Mouse (Mus musculus) embryonic stem cell, embryonic (primary cell): ENCODE measurements around the gene Psma5.

ENCODE experiments used
- CTCF ChIA-PET, 4 experiments: fragments of 300-600 bp in 2 of 4; fragments of 350-600 bp in 2 of 4; sonication (Branson Sonifier 250); formaldehyde crosslinking; loops; one replicate each; lab custom pipeline; 2022; ENCODE audit warnings: inconsistent platforms in 2 of 4; lab: Charles Lee
- POLR2A ChIA-PET, 4 experiments: fragments of 300-600 bp in 2 of 4; fragments of 350-600 bp in 2 of 4; sonication (Branson Sonifier 250); formaldehyde crosslinking; loops; one replicate each; lab custom pipeline; 2022; ENCODE audit warnings: antibody characterized with exemption in 4 of 4, inconsistent platforms in 1 of 4; lab: Charles Lee

The Psma5 gene

DNA sequence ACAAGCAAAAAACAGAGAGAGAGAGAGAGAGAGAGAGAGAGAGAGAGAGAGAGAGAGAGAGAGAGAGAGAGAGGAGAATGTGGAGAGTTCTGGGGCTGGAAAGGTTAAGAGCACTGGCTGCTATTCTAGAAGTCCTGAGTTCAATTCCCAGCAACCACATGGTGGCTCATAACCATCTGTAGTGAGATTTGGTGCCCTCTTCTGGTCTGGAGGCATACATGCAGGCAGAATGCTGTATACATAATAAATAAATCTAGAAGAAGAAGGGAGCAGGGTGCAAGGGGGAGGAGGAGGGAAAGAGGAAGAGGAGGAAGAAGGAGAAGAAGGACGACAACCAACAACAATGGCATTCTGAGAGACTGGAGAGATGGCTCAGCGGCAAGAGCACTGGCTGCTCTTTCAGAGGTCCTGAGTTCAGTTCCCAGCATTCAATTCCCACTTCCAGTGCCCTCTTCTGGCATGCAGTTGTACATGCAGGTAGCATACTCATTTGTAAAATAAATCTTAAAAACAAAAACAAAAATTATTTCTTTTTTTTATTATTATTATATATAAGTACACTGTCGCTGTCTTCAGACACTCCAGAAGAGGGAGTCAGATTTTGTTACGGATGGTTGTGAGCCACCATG is 19.1 kb upstream of the Psma5 start:
- ChIA-PET POLR2A (interaction anchor here in 2 of 4 experiments (0.7 to 1.1 kb wide), 5 partner anchors 19 to 37 kb away, joined by 3 to 4 read pairs (median 3); partner anchors contain the start of genes Atxn7l2 (in 1 of the 2) and Psma5 (in 1 of the 2)), CTCF (interaction anchor here in 3 of 4 experiments (0.6 to 1.1 kb wide), 3 partner anchors 10 to 73 kb away, joined by 3 to 6 read pairs (median 3); no protein-coding TSS in a partner anchor)

DNA sequence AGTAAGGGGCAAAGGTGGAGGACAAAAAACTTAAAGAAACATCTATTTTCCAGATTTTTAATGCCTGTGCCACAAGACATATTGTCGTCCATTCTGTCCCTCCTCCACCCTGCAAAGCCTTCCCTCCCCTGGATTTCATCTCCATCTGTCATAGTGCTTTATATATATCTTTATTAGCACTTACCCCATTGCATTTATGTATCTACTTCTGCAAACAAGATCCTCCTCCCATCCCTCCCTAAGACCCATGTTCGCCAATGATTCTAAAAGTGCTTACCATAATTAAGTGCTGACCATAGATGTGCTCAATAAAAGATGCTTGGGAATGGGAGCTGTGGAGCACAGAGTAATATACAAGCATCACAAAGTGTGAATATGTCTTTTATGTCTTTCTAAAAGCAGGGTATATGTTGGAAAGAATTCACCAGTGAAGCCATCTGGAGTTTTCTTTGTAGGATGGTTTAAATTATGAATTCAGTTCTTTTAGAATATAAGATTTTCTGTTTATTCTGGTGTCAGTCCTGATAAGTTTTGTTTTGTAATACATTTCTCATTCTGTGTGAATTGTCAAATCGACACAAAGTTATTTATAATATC is 15.4 kb upstream of the Psma5 start:
- ChIA-PET CTCF (no interaction called here), POLR2A (no interaction called here)

DNA sequence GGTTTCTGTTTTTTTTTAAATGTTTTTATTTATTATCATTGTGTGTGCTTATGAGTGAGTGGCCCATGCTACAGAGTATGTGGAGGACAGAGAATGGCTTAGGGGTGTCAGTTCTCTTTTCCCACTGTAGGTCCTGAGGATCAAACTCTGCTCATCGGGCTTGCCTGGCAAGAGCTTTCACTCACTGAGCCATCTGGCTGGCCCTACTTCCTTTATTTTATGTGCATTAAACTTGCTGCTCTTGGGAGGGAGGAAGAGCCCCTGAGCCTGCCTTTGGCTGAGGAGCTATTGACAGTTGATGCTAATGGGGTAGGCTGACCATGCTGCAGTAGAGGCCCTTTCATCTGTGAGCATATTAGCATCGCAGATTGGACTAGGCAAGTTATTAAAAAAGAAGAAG is 9.9 kb upstream of the Psma5 start:
- CTCF ChIA-PET, result no interaction called here
- POLR2A ChIA-PET, result no interaction called here

DNA sequence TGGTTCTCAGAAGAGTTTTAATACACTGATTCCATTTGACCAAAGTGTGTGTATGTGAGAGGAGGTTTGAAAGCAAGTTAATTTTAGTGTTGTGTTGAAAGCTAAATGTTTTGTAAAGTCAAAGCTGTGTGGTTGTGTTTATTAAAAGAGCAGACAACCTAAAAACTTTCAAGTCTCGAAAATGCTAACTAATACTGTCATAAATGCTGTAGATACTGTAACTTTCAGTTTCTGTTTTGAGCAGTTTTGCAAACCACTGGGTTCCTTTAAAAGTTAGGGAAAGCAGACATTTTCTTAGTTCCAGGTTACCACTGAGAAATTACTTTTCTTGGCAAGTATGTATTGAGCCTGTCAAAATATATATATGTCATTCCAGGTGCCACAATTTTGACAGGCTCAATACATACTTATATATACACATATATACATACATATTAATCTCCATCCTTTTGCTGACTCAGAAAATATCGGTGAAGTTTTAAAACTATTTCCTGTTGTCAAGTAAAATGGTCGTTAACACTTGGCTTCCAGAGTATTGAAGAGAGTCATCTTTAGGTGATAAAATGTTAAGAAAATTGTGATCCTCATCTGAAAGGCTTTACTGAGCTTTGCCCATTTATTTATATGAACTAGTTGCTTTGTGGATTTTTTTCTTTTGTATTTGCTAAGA is 1.2 kb downstream of the Psma5 start:
- CTCF ChIA-PET, result interaction anchor here in 3 of 4 experiments (0.8 to 2.3 kb wide), 4 partner anchors 16 to 94 kb away, joined by 3 to 15 read pairs (median 4); no protein-coding TSS in a partner anchor
- POLR2A ChIA-PET, result interaction anchor here in 3 of 4 experiments (0.7 to 6.9 kb wide), 41 partner anchors 8 to 769 kb away, joined by 3 to 80 read pairs (median 4); partner anchors contain the start of genes Atxn7l2 (in 2 of the 3), Psrc1 (in 2 of the 3), Sars (in 2 of the 3) and Amigo1 (in 1 of the 3)

DNA sequence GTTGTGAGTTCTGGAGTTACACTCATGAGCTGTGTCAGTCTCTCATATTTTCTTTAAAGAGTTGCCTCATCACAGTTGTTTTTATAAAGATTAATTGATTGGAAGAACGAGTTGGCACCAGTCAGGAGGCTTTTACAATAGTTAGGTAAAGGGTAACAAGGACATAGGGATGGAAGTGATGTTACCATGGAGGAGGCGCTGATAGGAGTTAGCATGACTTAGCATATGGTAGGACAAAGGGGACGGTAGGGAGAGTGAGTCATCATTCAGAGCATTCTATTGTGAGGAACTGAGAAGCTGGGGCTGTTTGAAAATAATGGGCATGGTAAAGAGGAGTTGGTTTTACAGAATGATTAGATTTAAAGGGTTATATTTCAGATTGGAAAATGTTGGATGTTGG is 2.6 kb downstream of the Psma5 start:
- CTCF ChIA-PET, result interaction anchor here in 1 of 4 experiments (0.6 kb wide), 1 partner anchor 59 kb away, joined by 4 read pairs; no protein-coding TSS in a partner anchor
- POLR2A ChIA-PET, result interaction anchor here in 3 of 4 experiments (0.6 to 6.9 kb wide), 17 partner anchors 9 to 652 kb away, joined by 3 to 80 read pairs (median 4); partner anchors contain the start of genes Atxn7l2 (in 2 of the 3), Cyb561d1 (in 1 of the 3), Psrc1 (in 1 of the 3) and Sort1 (in 1 of the 3)

DNA sequence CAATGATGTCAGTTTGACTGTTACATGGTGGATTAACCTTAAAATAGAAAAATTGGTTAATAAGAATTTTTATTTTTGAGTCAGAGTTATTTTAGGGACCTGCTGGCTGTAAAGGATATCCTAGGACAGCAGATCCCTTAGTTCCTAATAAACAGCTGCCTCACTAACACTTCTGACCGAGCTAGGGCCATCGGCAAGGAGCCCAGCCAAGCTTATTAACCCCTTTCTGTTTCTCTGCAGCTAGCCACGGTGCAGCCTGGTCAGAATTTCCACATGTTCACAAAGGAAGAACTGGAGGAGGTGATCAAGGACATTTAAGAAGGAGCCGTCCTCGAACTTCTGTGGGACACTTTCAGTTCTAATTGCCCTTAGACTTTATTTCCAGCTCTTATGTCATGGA is 22.8 kb downstream of the Psma5 start:
- ChIA-PET POLR2A (interaction anchor here in 3 of 4 experiments (0.6 to 3.8 kb wide), 9 partner anchors 12 to 376 kb away, joined by 3 to 15 read pairs (median 5); partner anchors contain the start of genes Psrc1 (in 3 of the 3) and Psma5 (in 1 of the 3)), CTCF (interaction anchor here in 2 of 4 experiments (0.6 to 0.8 kb wide), 3 partner anchors 21 to 255 kb away, joined by 3 to 6 read pairs (median 3); no protein-coding TSS in a partner anchor)

DNA sequence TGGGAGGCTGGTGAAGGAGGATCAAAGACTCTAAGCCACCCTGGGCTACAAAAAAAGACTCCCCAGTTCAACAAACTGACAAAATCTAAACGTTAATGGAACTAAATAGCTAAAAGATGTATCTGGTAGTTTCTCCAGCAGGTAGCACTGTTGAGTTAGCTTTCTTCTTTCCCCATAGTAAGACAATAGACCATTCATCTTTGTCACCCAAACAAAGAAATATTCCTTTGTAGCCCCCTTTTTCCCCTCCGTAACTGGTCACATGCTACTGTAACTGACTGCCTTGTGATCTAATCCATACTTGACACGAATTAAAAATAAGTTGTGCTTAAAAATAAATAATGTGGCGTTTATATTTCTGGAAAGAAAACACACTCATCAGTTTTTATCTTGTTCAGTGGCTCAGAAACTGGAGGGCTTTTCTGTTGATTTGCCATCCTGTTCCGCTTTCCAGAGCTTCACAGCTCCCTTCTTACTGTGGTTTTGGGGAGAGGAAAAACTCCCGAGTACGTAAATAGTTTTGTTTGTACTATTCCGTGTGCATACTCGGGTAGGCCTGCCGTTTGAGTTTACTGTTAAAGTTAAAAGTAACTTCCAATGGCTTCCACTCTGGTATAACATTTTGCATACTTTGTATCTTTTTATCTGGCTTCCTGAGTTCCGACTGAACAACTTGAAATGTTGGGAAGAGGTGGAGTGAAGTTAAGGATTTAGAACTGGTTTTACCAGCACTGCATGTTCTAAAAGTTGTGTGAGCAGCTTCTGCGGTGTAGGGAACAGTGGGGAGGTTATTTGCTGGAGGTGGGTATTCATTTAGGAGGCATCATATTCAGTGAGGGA is 25.9 kb downstream of the Psma5 start:
- POLR2A ChIA-PET, result interaction anchor here in 3 of 4 experiments (0.6 to 3.8 kb wide), 30 partner anchors 9 to 291 kb away, joined by 3 to 40 read pairs (median 4); partner anchors contain the start of genes Psrc1 (in 3 of the 3), Psma5 (in 2 of the 3), Sars (in 2 of the 3) and Cyb561d1 (in 1 of the 3)
- CTCF ChIA-PET, result interaction anchor here (0.6 to 1.5 kb wide), 34 partner anchors 9 to 487 kb away, joined by 3 to 11 read pairs (median 3); partner anchors contain the start of genes Psrc1 (in 1 of the 4) and Sars (in 1 of the 4)

DNA sequence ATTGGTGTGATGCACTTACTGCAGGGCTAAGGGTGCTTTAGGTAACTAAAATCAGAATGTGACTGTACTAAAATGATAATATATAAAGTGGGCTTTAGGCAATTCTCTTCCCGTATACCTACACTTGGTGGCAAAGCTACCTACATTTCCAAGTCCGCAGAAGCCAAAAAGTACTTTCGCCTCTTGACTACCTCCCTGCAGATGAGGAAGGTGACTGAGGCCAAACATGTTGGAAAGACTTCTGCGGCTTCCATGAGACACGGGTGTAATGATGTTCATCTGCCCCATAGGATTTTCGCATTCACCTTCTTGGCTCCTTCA is 26.5 kb downstream of the Psma5 start:
- ChIA-PET POLR2A (interaction anchor here in 3 of 4 experiments (0.6 to 3.8 kb wide), 18 partner anchors 8 to 331 kb away, joined by 3 to 40 read pairs (median 4); partner anchors contain the start of genes Psrc1 (in 2 of the 3), Cyb561d1 (in 1 of the 3), Psma5 (in 1 of the 3) and Taf13 (in 1 of the 3)), CTCF (interaction anchor here in 2 of 4 experiments (0.6 to 1.6 kb wide), 3 partner anchors 13 to 100 kb away, joined by 3 to 7 read pairs (median 6); partner anchors contain the start of gene Psrc1 (in 1 of the 2))

DNA sequence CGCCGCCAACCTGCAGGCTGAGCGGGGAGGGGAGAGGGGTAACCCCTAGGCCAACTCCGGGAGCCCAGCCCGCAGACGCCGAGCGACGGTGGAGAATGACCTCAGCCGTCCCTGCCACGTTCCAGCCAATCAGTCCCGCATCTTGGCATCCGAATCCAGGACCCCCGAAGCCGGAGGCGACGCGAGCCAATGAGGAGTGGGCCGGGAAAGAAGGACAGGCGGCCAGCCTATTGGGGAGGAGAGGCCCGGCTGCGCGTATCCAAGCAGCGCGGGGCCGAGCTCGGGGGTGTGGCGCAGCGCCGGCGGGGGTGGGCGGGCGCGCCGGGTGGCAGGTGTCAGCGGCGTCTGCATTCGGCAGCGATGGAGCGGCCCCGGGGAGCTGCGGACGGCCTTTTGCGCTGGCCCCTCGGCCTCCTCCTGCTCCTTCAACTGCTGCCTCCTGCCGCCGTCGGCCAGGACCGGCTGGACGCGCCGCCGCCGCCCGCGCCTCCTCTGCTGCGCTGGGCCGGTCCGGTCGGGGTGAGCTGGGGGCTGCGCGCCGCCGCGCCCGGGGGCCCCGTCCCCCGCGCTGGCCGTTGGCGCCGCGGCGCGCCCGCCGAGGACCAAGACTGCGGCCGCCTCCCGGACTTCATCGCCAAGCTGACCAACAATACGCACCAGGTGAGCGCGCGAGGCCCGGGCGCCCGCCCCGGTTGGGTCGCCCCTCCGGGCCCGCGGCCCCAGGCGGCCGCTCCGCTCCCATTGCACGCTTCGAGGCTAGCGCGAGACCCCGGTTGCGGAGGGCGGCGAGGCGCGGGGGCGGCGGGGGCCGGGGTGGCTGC is 27.3 kb downstream of the Psma5 start, which contains the start of gene Sort1:
Sort1 (plus strand) TSS at position 302 of the 821 bp plus-strand sequence.
- POLR2A ChIA-PET, result interaction anchor here in 3 of 4 experiments (0.6 to 3.1 kb wide), 27 partner anchors 9 to 1736 kb away, joined by 3 to 40 read pairs (median 4); partner anchors contain the start of genes Psrc1 (in 3 of the 3), Psma5 (in 2 of the 3), Cyb561d1 (in 1 of the 3) and Gstm2 (in 1 of the 3)
- CTCF ChIA-PET, result interaction anchor here (0.6 to 1.6 kb wide), 8 partner anchors 12 to 118 kb away, joined by 3 to 7 read pairs (median 4); partner anchors contain the start of genes Atxn7l2 (in 1 of the 4), Psma5 (in 1 of the 4) and Psrc1 (in 1 of the 4)

DNA sequence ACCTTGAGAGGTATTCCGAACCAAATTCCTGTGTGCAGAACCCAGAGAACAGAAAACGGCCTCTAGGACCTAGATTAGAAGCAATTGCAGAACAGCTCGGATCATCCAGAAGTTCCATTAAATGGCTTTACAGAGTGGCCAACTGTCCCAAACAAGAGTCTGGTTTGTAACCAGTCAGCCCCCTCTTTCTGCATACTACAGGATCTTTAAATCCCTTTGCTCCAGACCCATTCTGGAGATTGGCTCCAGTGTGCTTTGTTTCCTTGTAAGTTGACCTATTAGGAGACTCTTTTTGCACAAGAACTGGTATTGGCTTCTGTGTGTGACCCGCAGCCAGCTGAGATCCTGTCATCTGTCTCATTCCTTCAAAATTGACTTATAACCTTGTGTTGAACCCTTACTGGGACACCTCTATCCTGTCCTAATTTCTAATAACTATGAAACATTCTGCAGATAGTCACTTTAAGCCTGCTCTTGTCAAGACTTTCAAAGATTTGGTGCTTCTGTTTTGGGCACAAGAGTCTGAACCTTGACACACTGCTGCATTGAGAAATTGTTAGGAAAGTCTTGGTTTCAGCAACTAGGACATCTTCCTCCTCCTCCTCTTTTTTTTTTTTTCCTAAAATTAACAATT is 28.5 kb downstream of the Psma5 start:
- ChIA-PET POLR2A (interaction anchor here in 2 of 4 experiments (0.5 to 3.1 kb wide), 7 partner anchors 10 to 647 kb away, joined by 3 to 13 read pairs (median 4); no protein-coding TSS in a partner anchor), CTCF (interaction anchor here in 1 of 4 experiments (0.7 kb wide), 1 partner anchor 60 kb away, joined by 3 read pairs; no protein-coding TSS in a partner anchor)

DNA sequence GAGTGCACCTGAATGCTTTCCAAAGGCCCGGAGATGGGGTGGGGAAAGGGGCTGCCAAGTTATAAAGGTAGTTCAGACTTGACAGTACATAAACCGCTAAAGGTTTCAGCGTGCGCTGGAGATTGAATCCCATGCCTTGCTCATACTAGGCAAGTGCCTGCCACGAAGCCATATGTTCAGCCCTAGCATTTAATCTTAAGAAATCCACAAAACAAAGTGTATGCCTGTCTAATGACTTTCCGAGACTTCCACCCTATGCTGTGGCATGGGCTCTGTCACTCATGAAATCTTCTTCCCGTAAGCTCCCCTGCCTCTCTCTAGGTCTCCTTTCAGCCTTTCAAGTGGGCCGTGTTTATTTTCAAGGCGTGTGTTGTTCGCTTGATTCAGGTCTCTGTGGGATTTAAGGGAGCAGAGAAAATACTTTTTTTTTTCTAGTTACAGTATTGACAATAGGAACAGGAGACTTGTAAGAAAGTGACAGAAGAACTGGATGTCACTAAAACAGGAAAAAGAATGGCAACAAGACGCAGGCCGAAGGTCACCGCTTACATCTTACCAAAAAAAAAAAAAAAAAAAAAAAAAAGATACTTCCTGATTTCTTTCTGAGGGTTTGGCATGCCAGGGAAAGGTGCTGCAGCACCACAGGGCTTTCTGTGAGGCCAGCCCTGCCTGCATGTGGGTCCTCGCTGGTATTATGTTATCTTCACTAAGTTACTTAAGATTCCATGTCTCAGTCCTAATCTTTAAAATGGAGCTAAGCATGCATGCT is 30.1 kb downstream of the Psma5 start:
- CTCF ChIA-PET, result no interaction called here
- POLR2A ChIA-PET, result interaction anchor here in 2 of 4 experiments (0.7 to 3.1 kb wide), 5 partner anchors 9 to 97 kb away, joined by 3 to 13 read pairs (median 7); partner anchors contain the start of gene Psrc1 (in 1 of the 2)

DNA sequence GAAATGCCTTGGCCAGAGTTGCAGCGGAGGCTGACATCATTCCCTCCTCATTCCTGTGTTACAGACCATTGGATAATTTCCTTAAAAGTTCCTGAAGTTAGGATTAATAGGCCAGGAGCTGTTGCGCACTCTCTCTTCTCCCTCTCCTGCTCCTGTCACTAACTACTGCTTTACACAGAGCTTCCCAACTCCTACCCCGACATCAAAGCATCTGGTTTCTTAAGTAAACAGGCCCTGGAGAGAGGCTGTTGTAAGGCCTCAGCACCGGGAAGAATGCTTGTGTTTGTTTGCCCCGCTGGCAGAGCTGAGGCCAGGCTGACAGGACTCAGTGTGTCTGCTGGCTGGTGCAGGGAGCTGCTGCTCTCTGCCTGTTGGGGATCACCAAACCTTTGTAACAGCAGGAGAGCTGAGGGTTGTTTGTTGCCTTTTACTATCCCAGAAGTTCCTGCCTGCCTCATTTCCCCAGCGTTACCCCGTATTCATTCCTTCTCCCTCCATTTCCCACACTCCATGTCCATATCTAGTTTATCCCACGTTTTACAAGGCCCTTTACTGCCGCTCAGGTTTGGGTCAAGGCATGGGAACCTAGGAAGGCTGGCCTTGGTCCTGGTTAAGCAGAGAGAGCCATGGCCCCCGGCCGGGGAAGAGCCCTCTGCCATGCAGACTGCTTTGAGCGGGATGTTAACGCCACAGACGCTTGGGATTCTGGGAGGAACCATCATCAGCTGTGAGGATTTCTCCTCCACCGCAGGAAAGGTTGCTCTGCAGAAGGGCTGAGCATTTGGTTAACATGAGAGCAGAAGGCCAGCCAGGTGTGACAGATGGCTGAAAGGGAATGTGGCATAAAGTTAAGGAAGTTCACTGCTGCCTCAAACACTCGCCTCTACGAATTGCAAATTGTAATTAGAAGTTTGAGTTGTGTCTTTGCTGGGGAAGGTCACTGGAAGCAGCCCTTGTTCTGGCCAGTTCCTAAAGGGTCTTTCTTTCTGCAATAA is 31.4 kb downstream of the Psma5 start:
- POLR2A ChIA-PET, result interaction anchor here in 3 of 4 experiments (0.6 to 2.0 kb wide), 11 partner anchors 8 to 303 kb away, joined by 3 to 12 read pairs (median 4); partner anchors contain the start of genes Psrc1 (in 2 of the 3), Psma5 (in 1 of the 3) and Wdr47 (in 1 of the 3)

More for the DNA sequence above, 31.4 kb downstream of the Psma5 start:
- CTCF ChIA-PET, result interaction anchor here in 1 of 4 experiments (0.5 to 0.6 kb wide), 2 partner anchors 120 to 262 kb away, joined by 3 to 7 read pairs; no protein-coding TSS in a partner anchor
